In genomic region chr14:34311691-34312090, GRCm38 (mm10) we compare ENCODE assay signal across 8 mouse cellular contexts. TPM values are rescaled to one million over a fixed set of nuclear protein-coding genes. Genes with fewer than 3 reads are reported as not detected.
DNase-seq lines count a peak whose midpoint lies in the region; ATAC-seq lines count a peak whose summit lies in the region.

No protein-coding gene starts in this region.

- H3K27me3 ChIP-seq in embryonic facial prominence, embryonic 14.5 days (replicated peaks; ENCODE audit: control insufficient read depth, insufficient read depth, low read length): no peaks in the 10 kb centered on the region
- H3K27me3 ChIP-seq in intestine, embryonic 14.5 days (replicated peaks; ENCODE audit: control insufficient read depth, insufficient read depth, low read length): no peaks in the 10 kb centered on the region
- H3K27me3 ChIP-seq in midbrain, embryonic 10.5 days (ENCODE audit: low read depth, poor library complexity, severe bottlenecking): no peaks in the 10 kb centered on the region

- H3K27ac ChIP-seq in embryonic facial prominence, embryonic 14.5 days (replicated peaks; ENCODE audit: low read depth, low read length): no peak overlapping the region
- peak overlapping the region; percentile 97; the same call in 1 of the 2 replicates for H3K27ac ChIP-seq in intestine, embryonic 14.5 days (ENCODE audit: low read depth)
- H3K27ac ChIP-seq in midbrain, embryonic 10.5 days (replicated peaks): peak overlapping the region; percentile 99

- H3K4me2 ChIP-seq in embryonic facial prominence, embryonic 14.5 days (ENCODE audit: low read depth, low read length): peak overlapping the region; percentile 65
- H3K4me2 ChIP-seq in intestine, embryonic 14.5 days (ENCODE audit: low read length): peak overlapping the region; percentile 60

- peak overlapping the region; percentile 97 for H3K9ac ChIP-seq in embryonic facial prominence, embryonic 14.5 days (ENCODE audit: low read depth, low read length)
- peak overlapping the region; percentile 94 for H3K9ac ChIP-seq in intestine, embryonic 14.5 days (ENCODE audit: low read length)

- H3K36me3 ChIP-seq in embryonic facial prominence, embryonic 14.5 days (ENCODE audit: control insufficient read depth, insufficient read depth, low read length): no peaks in the 10 kb centered on the region
- no peaks in the 10 kb centered on the region for H3K36me3 ChIP-seq in intestine, embryonic 14.5 days (ENCODE audit: control insufficient read depth, insufficient read depth, low read length)
- H3K36me3 ChIP-seq in midbrain, embryonic 10.5 days: peaks cover 12% of the 10 kb centered on the region

- H3K4me3 ChIP-seq in embryonic facial prominence, embryonic 14.5 days (ENCODE audit: low read depth, low read length): peak overlapping the region; percentile 94
- peak overlapping the region; percentile 79 for H3K4me3 ChIP-seq in intestine, embryonic 14.5 days (ENCODE audit: low read depth, low read length)
- H3K4me3 ChIP-seq in midbrain, embryonic 10.5 days: peak overlapping the region; percentile 95

- no peaks in the 10 kb centered on the region for H3K9me3 ChIP-seq in embryonic facial prominence, embryonic 14.5 days (ENCODE audit: control insufficient read depth, low read length)
- H3K9me3 ChIP-seq in intestine, embryonic 14.5 days (ENCODE audit: control insufficient read depth, low read length): no peaks in the 10 kb centered on the region
- no peaks in the 10 kb centered on the region for H3K9me3 ChIP-seq in midbrain, embryonic 10.5 days (replicated peaks)

- no peak for ATAC-seq in CD4-positive, CD25-positive, alpha-beta regulatory T cell, adult 4 months
- ATAC-seq in embryonic facial prominence, embryonic 14.5 days (ENCODE audit: low read depth): no peak
- ATAC-seq in intestine, embryonic 14.5 days (replicated peaks; ENCODE audit: low FRiP score, low TSS enrichment, low read depth): no peak

- 4% methylated on average over 4 of the region's 4 CpGs for WGBS in embryonic facial prominence, embryonic 14.5 days
- WGBS in intestine, embryonic 14.5 days: 3% methylated on average over 4 of the region's 4 CpGs
- WGBS in midbrain, embryonic 10.5 days: 5% methylated on average over 4 of the region's 4 CpGs

- H3K4me1 ChIP-seq in embryonic facial prominence, embryonic 14.5 days (ENCODE audit: control insufficient read depth, insufficient read depth, low read length): peaks cover 18% of the 10 kb centered on the region
- H3K4me1 ChIP-seq in intestine, embryonic 14.5 days (replicated peaks; ENCODE audit: control insufficient read depth, insufficient read depth, low read length): peaks cover 21% of the 10 kb centered on the region; the same call in 1 of the 2 replicates
- peaks cover 37% of the 10 kb centered on the region for H3K4me1 ChIP-seq in midbrain, embryonic 10.5 days

- DNase-seq in CD4-positive, CD25-positive, alpha-beta regulatory T cell, adult 2 months (ENCODE audit: low read depth, low spot score): peak; percentile 23
- DNase-seq in A20 (ENCODE audit: low read depth, low spot score): peak; percentile 63
- DNase-seq in embryonic facial prominence, embryonic 14.5 days (ENCODE audit: low spot score): peak; percentile 48
- DNase-seq in intestine, embryonic 14.5 days (ENCODE audit: low spot score): no peak
- no peak for DNase-seq in midbrain, embryonic 10.5 days (ENCODE audit: low spot score)
- DNase-seq in urinary bladder, postnatal 4 days (ENCODE audit: low spot score in 2 of 2): no peak
- no peak for DNase-seq in gastrocnemius, adult 8-10 months (ENCODE audit: low spot score in 2 of 2)

RNA-seq across cellular contexts. Expression of gene Glud1, which starts 1.2 kb away (rescaled TPM):
- 10 to 100 TPM; 22.9 to 42.0 TPM for polyA plus RNA-seq in CD4-positive, CD25-positive, alpha-beta regulatory T cell, adult 4 months (2017; shearing (Covaris generic))
- polyA plus RNA-seq in embryonic facial prominence, embryonic 14.5 days (2014; fragmentation: Nextera tagmentation; extraction: Ambion mirVana): 72.7 and 78.6 TPM in 2 replicates
- 100 and 104 TPM in 2 replicates for polyA plus RNA-seq in intestine, embryonic 14.5 days (2014; fragmentation: Nextera tagmentation; extraction: Ambion mirVana)
- polyA plus RNA-seq in midbrain, embryonic 10.5 days (2016; fragmentation: Nextera tagmentation; extraction: Ambion mirVana): 75.5 and 79.6 TPM in 2 replicates
- total RNA-seq in gastrocnemius, adult 8-10 months (2022): 100 to 1,000 TPM; 118 to 138 (median 133) TPM

RNA-seq across cellular contexts. Expression of gene Shld2, which starts 1.4 kb away (rescaled TPM):
- polyA plus RNA-seq in CD4-positive, CD25-positive, alpha-beta regulatory T cell, adult 4 months (2017; shearing (Covaris generic)): 10 to 100 TPM in 1 of 2 experiments, 1 to 10 TPM in 1; 8.8 to 12.1 TPM
- 9.8 and 13.5 TPM in 2 replicates for polyA plus RNA-seq in embryonic facial prominence, embryonic 14.5 days (2014; fragmentation: Nextera tagmentation; extraction: Ambion mirVana)
- 9.5 and 11.0 TPM in 2 replicates for polyA plus RNA-seq in intestine, embryonic 14.5 days (2014; fragmentation: Nextera tagmentation; extraction: Ambion mirVana)
- 6.6 and 7.1 TPM in 2 replicates for polyA plus RNA-seq in midbrain, embryonic 10.5 days (2016; fragmentation: Nextera tagmentation; extraction: Ambion mirVana)
- total RNA-seq in gastrocnemius, adult 8-10 months (2022): 10 to 100 TPM; 10.7 to 14.8 (median 13.2) TPM

RNA-seq across cellular contexts. Expression of gene Fam25c, which starts 43.5 kb away (rescaled TPM):
- not detected for polyA plus RNA-seq in CD4-positive, CD25-positive, alpha-beta regulatory T cell, adult 4 months (2017; shearing (Covaris generic))
- 13.0 and 40.1 TPM in 2 replicates for polyA plus RNA-seq in embryonic facial prominence, embryonic 14.5 days (2014; fragmentation: Nextera tagmentation; extraction: Ambion mirVana)
- polyA plus RNA-seq in intestine, embryonic 14.5 days (2014; fragmentation: Nextera tagmentation; extraction: Ambion mirVana): not detected in 2 replicates
- not detected in 2 replicates for polyA plus RNA-seq in midbrain, embryonic 10.5 days (2016; fragmentation: Nextera tagmentation; extraction: Ambion mirVana)
- not detected for total RNA-seq in gastrocnemius, adult 8-10 months (2022)

Comparison
In these comparisons a context has a peak if more than half of its experiments do, and no peak if none do; other contexts are left out.
1. DNase-seq: peak in CD4-positive, CD25-positive, alpha-beta regulatory T cell, adult 2 months (single experiment), A20 (single experiment) and embryonic facial prominence, embryonic 14.5 days (single experiment); none in intestine, embryonic 14.5 days (single experiment), midbrain, embryonic 10.5 days (single experiment), urinary bladder, postnatal 4 days (0 of 2) and gastrocnemius, adult 8-10 months (0 of 2).
2. RNA of gene Fam25c, which starts 43.5 kb away (polyA plus RNA-seq): 13.0 to 40.1 TPM in embryonic facial prominence, embryonic 14.5 days; not detected in CD4-positive, CD25-positive, alpha-beta regulatory T cell, adult 4 months, not detected in intestine, embryonic 14.5 days and not detected in midbrain, embryonic 10.5 days; every median in the first group is over 10 times any median in the second.
3. Peak in every context shown above with its lines, with median percentiles within 50 percentile points of each other: H3K4me3 ChIP-seq.